Mouse (Mus musculus): Measurements from ENCODE around the gene Gm10073.
"Not testable (repeated sequence)": the region's sequence is repeated elsewhere in the genome, so short reads cannot be mapped to it uniquely, and the experiment has no call there.

Gm10073 gene

DNA sequence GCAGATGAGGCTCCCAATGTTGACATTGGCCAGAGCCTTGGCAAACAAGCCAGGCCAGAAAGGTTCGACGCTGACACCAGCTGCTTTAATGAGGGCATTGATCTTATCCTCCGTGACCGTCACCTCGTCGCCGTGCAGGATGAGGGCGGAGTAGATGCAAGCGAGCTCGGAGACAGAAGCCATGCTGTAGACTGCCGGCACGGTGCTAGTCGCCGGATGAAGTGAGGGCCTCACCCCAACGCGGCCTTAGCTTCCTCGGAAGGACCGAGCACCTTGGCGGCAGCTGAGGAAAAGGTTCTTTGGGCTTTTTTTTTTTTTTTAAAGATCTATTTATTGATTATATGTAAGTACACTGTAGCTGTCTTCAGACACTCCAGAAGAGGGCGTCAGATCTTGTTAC is at the start of gene Gm10073:
TSS of gene Gm10073 (minus strand) at position 294 of the 400 bp plus-strand sequence.
- in situ Hi-C loops (cut with MboI, MseI), result not testable (repeated sequence)

- in situ Hi-C loops (cut with MboI, MseI), result no loop called here
Observed at GRCm38 (mm10) chr8:106623016-106623415, 49.8 kb upstream of the Gm10073 start.

DNA sequence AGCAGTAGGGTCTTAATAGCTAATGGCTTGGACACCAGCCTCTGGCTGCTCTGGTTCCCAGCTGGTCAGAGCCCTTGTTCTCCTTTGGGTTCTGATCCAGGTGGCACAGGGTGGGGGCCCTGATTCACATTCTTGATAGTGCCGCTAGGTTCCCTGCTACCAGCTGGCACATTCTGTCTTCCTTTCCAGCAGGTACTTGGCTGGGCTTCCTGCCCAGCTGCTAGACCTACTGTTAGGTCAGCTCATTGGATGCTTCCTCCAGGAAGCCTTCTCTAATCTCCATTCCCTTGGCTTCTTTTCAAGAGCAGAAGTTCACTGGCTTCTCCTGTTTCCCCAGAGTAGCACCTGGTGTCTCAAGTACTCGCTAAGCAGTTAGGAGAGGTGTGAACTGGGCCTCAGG is 47.2 kb upstream of the Gm10073 start:
- in situ Hi-C loops (cut with MboI, MseI), result no loop called here

DNA sequence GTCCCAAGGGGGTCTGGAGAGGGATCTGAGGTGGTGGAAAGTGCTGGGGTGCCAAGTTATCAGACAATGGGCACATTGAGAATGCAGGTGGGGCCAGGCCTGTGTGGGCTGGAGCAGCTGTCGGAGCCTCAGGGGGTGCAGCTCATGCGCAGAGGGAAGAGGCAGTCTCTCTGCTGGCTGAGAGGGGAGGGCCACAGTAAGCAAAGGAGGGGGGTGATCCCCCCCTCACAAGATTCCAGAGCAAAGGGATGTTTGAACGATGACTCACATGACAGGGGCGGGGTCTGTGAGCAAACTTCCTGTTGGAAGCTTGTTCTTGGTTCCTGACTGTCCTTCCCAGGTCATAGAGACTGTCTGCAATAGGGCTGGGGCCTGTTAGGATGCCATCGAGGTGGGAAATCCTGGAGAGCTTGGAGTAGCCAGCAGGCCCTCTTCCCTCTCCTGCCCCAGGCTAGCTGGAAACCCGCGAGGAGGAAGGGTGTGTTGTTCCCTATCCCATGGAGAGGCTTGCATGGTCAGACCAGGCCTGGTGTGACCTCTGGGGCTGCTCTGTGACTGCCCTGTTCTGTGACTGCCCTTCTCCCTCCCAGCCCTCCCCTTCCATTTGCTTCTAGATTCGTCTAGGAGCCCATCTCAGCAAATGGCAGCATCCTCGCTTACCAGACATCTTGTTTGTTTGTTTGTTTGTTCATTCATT is 46.4 kb upstream of the Gm10073 start:
- in situ Hi-C loops (cut with MboI, MseI), result no loop called here

DNA sequence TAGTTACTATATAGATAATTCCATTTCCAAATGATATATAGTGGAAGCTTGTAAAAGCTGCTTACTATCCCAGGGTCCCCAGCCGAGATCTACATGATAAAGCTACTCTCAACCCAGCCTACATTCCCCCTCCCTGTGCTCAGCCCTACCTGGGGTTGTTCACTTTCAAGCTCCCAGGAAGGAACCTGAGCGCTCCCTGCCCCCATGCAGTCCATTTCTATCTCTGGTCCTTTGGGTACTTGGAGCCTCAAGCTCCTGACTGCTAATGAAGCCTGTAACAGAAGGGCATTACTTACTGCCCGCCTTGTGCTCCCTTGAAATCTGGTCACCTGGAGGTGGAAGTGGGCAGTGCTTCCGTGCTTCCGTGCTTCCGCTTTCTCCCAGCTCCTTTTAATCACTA is 45.1 kb upstream of the Gm10073 start:
- in situ Hi-C loops (cut with MboI, MseI), result no loop called here

DNA sequence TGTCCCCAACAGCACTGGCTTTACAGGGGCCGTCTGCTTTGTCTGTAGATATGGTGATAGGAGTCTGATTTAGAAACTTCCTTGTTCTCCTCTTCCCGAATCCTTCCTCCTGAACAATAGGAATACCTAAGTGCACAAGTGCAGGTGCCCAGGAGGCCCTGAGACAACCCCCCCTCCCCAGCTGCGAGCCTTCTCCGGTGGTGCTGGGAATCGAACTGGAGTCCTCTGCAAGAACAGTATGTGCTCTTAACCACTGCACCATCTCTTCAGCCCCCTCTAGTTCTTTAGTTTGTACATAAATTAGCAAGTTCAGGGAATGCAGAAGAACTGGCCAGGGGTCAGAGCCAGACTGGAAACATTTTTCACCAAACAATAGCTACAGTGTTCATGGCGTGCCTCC is 44.6 kb upstream of the Gm10073 start:
- in situ Hi-C loops (cut with MboI, MseI), result no loop called here

GRCm38 (mm10) chr8:106617196-106617595 is 43.9 kb upstream of the Gm10073 start:
- in situ Hi-C loops (cut with MboI, MseI), result no loop called here

- in situ Hi-C loops (cut with MboI, MseI), result no loop called here
Observed at GRCm38 (mm10) chr8:106616679-106617078, 43.4 kb upstream of the Gm10073 start.

GRCm38 (mm10) chr8:106615661-106616299 is 42.5 kb upstream of the Gm10073 start:
- in situ Hi-C loops (cut with MboI, MseI), result no loop called here

- in situ Hi-C loops (cut with MboI, MseI), result no loop called here
Observed at GRCm38 (mm10) chr8:106614704-106615103, 41.4 kb upstream of the Gm10073 start.

DNA sequence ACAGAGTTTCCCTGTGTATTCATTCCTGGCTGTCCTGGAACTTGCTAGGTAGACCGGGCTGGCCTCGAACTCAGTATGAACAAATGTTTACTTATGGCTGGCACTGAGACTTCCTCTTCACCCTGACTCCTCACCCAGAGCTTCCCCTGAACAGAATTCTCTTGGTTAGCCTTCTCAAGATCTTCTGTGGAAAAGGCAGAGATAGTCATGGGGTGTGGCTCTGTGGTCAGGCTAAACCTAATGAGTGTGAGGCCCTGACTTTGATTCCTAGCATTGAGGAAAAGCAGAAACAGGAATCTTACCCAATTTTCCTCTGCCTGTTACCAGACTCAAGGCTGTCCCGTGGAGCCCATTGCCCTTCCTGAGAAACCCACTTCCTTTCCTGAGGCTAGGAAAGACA is 38.8 kb upstream of the Gm10073 start:
- in situ Hi-C loops (cut with MboI, MseI), result no loop called here

- in situ Hi-C loops (cut with MboI, MseI), result no loop called here
Observed at GRCm38 (mm10) chr8:106610958-106611640, 37.8 kb upstream of the Gm10073 start.

GRCm38 (mm10) chr8:106609076-106609903 is 36.0 kb upstream of the Gm10073 start:
- in situ Hi-C loops (cut with MboI, MseI), result no loop called here

DNA sequence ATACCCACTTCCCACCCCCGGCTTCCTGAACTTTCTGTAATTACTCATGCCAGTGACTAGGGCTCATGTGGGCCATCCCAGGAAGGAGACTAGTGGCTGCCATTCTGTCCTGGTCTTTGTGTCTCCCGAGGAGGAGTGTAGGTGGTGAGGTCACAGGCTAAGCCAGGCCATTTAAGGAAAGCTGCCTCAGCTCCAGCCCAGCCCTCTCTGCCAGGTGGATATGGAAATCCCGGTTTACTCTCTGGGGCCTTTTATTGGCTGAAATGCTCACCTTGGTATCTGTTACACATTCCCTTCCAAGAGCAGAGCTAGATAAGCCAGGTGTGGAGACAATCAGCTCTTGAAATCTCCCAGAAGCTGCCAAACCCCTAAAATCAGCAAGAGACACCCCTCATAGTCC is 35.2 kb upstream of the Gm10073 start:
- in situ Hi-C loops (cut with MboI, MseI), result no loop called here

GRCm38 (mm10) chr8:106607783-106608182 is 34.5 kb upstream of the Gm10073 start:
- in situ Hi-C loops (cut with MboI, MseI), result not testable (repeated sequence)

GRCm38 (mm10) chr8:106606601-106607145 is 33.4 kb upstream of the Gm10073 start:
- in situ Hi-C loops (cut with MboI, MseI), result no loop called here

DNA sequence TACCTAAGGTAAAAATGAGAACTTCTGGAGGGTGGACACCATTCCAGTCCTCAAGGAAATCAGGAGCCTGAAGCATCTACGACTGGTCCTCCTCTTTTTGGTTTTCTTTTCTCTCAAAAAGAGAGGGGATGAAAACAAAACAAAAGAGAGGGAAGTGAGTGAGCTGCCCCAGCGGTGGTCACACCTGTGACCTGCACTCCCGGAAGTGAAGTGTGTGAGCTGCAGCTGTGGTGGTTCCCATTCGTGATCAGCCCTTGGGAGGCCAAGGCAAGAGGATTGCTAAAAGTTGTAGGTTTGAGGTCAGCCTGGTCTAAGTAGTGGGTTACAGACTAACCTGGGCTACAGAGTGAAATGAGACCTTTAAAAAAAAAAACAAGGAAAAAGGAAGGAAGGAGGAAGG is 32.9 kb upstream of the Gm10073 start:
- in situ Hi-C loops (cut with MboI, MseI), result no loop called here

DNA sequence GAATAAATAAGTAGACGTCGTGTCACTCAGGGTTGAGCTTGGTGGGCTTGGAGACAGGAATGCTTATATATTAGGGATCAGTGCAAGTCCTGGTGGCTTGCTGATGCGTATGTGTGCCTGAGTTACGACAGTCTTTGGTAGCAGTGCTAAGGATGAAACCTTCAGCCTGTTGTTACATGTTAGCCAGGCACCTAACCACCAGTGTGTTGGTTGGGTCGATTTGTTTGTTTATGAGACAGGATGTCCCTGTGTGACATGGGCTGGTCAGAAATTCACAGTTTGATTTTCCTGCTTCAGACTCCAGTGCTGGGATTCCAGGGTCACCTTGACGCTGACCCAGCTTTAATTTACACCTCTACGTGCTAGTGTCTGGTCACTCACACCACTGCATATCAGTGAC is 32.4 kb upstream of the Gm10073 start:
- in situ Hi-C loops (cut with MboI, MseI), result no loop called here

DNA sequence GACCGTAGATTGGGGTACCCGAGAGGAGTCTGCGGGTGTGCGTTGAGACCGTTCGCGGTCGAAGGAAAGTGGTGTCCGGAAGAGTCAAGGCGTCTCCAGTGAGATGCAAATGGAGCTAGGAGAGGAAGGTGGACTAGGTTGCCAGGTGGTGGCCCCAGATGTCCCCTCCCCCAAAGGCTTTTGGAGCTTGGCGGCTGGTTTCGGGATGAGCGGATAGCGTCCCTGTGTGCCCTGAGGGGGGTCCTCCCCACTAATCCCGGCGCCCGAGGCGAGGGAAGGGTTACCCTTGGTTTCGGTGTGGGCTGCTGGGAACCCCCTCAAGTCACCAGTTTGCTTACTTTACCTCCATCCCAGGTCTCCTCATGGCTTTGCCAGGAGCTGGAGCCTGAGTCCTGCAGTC is 30.7 kb upstream of the Gm10073 start:
- in situ Hi-C loops (cut with MboI, MseI), result no loop called here

DNA sequence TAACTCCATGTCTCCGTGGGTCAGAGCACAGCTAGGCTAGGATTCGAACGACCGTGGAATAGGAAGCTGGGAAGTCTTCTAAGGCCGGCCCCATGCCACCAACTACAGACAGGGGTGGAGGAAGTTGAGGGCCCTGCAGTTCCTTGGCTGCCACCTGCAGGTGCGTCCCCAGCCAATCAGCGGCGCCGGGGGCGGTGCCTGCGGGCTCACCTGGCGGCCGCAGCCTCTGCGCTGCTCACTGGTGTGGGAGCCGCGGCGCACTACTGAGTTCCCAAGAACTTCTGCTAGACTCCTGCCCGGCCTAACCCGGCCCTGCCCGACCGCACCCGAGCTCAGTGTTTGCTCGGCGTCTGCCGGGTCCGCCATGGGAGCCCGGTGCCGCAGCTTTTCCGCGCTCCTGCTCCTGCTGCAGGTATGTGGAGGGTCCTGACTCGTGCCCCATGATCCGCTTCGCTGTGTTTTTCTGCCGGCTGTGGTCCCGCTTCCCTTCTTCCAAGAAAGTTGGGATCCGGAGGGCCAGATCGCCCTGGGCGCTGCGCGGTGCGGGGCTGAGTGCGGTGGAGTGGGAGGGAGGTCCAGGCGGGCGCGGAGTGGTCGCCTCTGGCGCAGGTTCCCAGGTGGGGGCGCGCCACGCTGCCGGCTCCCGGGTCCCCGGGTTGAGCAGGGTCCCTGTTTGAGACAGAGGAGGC is 30.0 kb upstream of the Gm10073 start, which contains the start of gene Cdh1:
TSS of gene Cdh1 (plus strand) at position 221 of the 689 bp plus-strand sequence.
- in situ Hi-C loops (cut with MboI, MseI), result no loop called here
